Mouse (Mus musculus) lung, postnatal 10 days (tissue): Measurements from ENCODE around the gene Rnf31.

Experiments
- DNase-seq: peaks from one replicate; pipeline ENCODE4 v3.0.0; 2021

Gene Rnf31

GRCm38 (mm10) chr14:55591331-55591891 lies at the start of gene Rnf31:
Rnf31 (plus strand) TSS chr14:55591708.
- DNase-seq = peak; percentile 98

GRCm38 (mm10) chr14:55542268-55542667 lies 49.2 kb upstream of the Rnf31 start:
- DNase-seq = no peak

GRCm38 (mm10) chr14:55544334-55544733 lies 47.2 kb upstream of the Rnf31 start:
- DNase-seq = no peak

GRCm38 (mm10) chr14:55550191-55550590 lies 41.3 kb upstream of the Rnf31 start:
- no peak for DNase-seq

- no peak for DNase-seq
Measured at GRCm38 (mm10) chr14:55551347-55551746, 40.2 kb upstream of the Rnf31 start.

GRCm38 (mm10) chr14:55551794-55552193 lies 39.7 kb upstream of the Rnf31 start:
- no peak for DNase-seq

- DNase-seq = no peak
Measured at GRCm38 (mm10) chr14:55554635-55555034, 36.9 kb upstream of the Rnf31 start.

- DNase-seq = no peak
Measured at GRCm38 (mm10) chr14:55555788-55556187, 35.7 kb upstream of the Rnf31 start.

GRCm38 (mm10) chr14:55557003-55557402 lies 34.5 kb upstream of the Rnf31 start:
- peak; percentile 96 for DNase-seq

GRCm38 (mm10) chr14:55557587-55557986 lies 33.9 kb upstream of the Rnf31 start:
- no peak for DNase-seq

GRCm38 (mm10) chr14:55558740-55559448 lies 32.6 kb upstream of the Rnf31 start:
- DNase-seq = no peak

GRCm38 (mm10) chr14:55559799-55560201 lies 31.7 kb upstream of the Rnf31 start, which contains the start of gene Dcaf11:
Dcaf11 (plus strand) TSS chr14:55560006.
- DNase-seq = peak; percentile 95

- peak; percentile 99 for DNase-seq
Measured at GRCm38 (mm10) chr14:55560202-55561073, 31.1 kb upstream of the Rnf31 start, which contains the start of gene A730061H03Rik. A730061H03Rik (minus strand) TSS chr14:55560406.

- no peak for DNase-seq
Measured at GRCm38 (mm10) chr14:55561860-55562259, 29.6 kb upstream of the Rnf31 start.

GRCm38 (mm10) chr14:55563249-55563648 lies 28.3 kb upstream of the Rnf31 start:
- DNase-seq = no peak

GRCm38 (mm10) chr14:55565748-55566147 lies 25.8 kb upstream of the Rnf31 start:
- DNase-seq = no peak

- DNase-seq = no peak
Measured at GRCm38 (mm10) chr14:55567496-55567895, 24.0 kb upstream of the Rnf31 start.

- DNase-seq = no peak
Measured at GRCm38 (mm10) chr14:55570588-55570987, 20.9 kb upstream of the Rnf31 start.

GRCm38 (mm10) chr14:55571760-55572159 lies 19.7 kb upstream of the Rnf31 start:
- DNase-seq = no peak

GRCm38 (mm10) chr14:55575302-55575701 lies 16.2 kb upstream of the Rnf31 start, which contains the start of gene Fitm1:
Fitm1 (plus strand) TSS chr14:55575617.
- DNase-seq = no peak

GRCm38 (mm10) chr14:55575711-55576110 lies 15.8 kb upstream of the Rnf31 start:
- DNase-seq = no peak

- DNase-seq = peak; percentile 63
Measured at GRCm38 (mm10) chr14:55576376-55576775, 15.1 kb upstream of the Rnf31 start.
